Mouse (Mus musculus): ENCODE measurements around the gene Mprip.
A peak's percentile ranks its signal among the peaks of the same experiment; 100 is the strongest.

Mprip gene

GRCm38 (mm10) chr11:59770753-59771152 is 109.6 kb downstream of the Mprip start:
- no peak for DNase-seq

GRCm38 (mm10) chr11:59772291-59772690 is 111.2 kb downstream of the Mprip start:
- DNase-seq: peak; percentile 79

- DNase-seq: no peak
Observed at GRCm38 (mm10) chr11:59772902-59773301, 111.8 kb downstream of the Mprip start.

- no peak for DNase-seq
Observed at GRCm38 (mm10) chr11:59774522-59774921, 113.4 kb downstream of the Mprip start.

- DNase-seq: no peak
Observed at GRCm38 (mm10) chr11:59775435-59776148, 114.5 kb downstream of the Mprip start.

GRCm38 (mm10) chr11:59777259-59777658 is 116.2 kb downstream of the Mprip start:
- DNase-seq: no peak

- peak; percentile 66 for DNase-seq
Observed at GRCm38 (mm10) chr11:59778181-59778873, 117.2 kb downstream of the Mprip start.

- no peak for DNase-seq
Observed at GRCm38 (mm10) chr11:59778874-59779223, 117.7 kb downstream of the Mprip start.

- no peak for DNase-seq
Observed at GRCm38 (mm10) chr11:59779406-59779805, 118.3 kb downstream of the Mprip start.

GRCm38 (mm10) chr11:59780241-59780640 is 119.1 kb downstream of the Mprip start:
- no peak for DNase-seq

- no peak for DNase-seq
Observed at GRCm38 (mm10) chr11:59782091-59782590, 121.0 kb downstream of the Mprip start.

GRCm38 (mm10) chr11:59783591-59783990 is 122.5 kb downstream of the Mprip start:
- DNase-seq: no peak

GRCm38 (mm10) chr11:59786444-59787198 is 125.5 kb downstream of the Mprip start:
- no peak for DNase-seq

- DNase-seq: no peak
Observed at GRCm38 (mm10) chr11:59787199-59787781, 126.2 kb downstream of the Mprip start, which contains the start of gene Pld6. Gene Pld6 (minus strand): TSS chr11:59787645.

GRCm38 (mm10) chr11:59789311-59789710 is 128.2 kb downstream of the Mprip start:
- no peak for DNase-seq

- no peak for DNase-seq
Observed at GRCm38 (mm10) chr11:59793390-59793789, 132.3 kb downstream of the Mprip start.

- no peak for DNase-seq
Observed at GRCm38 (mm10) chr11:59800412-59800811, 139.3 kb downstream of the Mprip start.

- DNase-seq: no peak
Observed at GRCm38 (mm10) chr11:59801881-59802280, 140.8 kb downstream of the Mprip start.

- DNase-seq: no peak
Observed at GRCm38 (mm10) chr11:59803516-59803915, 142.4 kb downstream of the Mprip start.

GRCm38 (mm10) chr11:59804409-59805110 is 143.5 kb downstream of the Mprip start:
- DNase-seq: peak; percentile 87

GRCm38 (mm10) chr11:59805256-59805655 is 144.2 kb downstream of the Mprip start:
- DNase-seq: no peak

GRCm38 (mm10) chr11:59805656-59806055 is 144.6 kb downstream of the Mprip start:
- DNase-seq: peak; percentile 61

Measured in cerebellum, adult 9-11 months (tissue).